Mouse (Mus musculus): ENCODE measurements around the gene Fbxl14. TPM values are rescaled to one million over a fixed set of nuclear protein-coding genes. Genes with fewer than 3 reads are reported as not detected.

Gene Fbxl14
- total RNA-seq, 2 experiments from 2014 or later = 15.4 to 16.5 TPM

DNA sequence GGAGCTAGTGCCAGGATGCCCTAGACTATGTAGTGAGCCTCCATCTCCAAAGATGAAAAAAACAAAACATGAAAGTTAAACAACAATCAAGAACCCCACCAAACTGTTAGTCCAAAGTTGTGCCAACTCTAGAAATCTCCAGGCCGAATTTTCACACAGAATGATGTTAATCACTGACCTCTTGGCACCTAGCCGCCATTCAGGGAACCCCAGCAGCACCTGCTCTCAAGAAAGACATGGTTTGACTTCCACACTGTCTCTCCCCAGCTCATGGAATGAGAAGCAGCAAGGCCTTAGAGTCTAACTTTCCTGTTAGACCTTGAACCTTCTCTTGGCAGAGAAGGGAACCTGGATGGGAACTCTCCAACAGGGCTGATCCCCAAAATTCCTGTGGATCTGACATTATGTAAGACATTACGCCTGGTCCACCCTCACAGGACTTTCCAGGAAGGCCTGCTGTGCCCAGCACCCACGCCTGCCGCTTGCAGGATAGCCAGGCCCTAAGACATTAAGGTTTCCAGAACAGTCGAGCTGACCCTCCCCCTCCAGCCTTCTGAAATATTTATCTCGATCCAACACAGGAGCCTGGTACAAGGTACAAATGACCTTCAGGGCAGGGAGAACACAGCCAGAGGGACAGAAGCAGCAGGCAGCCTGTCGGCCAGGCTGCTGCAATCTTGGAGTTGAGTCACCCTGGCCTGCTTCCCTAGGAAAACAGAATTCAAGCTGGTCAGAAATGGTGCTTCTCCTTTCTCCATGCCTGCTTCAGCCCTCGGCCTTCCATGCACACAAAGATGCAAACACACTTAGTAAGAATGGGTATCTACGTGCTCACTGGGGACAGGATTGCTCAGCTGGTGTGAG is 12.3 kb upstream of the Fbxl14 start:
- intact Hi-C loops (cut with DNase I) = no loop called here
- peak; percentile 40 to 43 for DNase-seq

DNA sequence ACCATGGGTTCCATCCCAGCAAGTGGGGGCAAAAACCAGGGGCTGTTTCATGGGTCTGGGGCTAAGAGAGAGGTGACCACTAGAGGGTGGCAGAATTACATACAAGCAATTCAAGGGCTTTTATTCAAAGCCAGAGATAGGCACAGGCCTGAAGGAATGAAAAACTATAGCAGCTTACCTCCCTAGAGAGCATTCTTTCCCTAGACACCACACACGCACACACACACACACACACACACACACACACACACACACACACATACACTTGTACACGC is 11.7 kb upstream of the Fbxl14 start:
- intact Hi-C loops (cut with DNase I) = no loop called here
- DNase-seq = no peak

- intact Hi-C loops (cut with DNase I) = no loop called here
- no peak for DNase-seq
Observed at GRCm38 (mm10) chr6:119470777-119471176, 8.7 kb upstream of the Fbxl14 start.

- peak; percentile 63 to 81 for DNase-seq
- intact Hi-C loops (cut with DNase I) = loop anchor here (2.0 kb wide), 1 partner anchor 27 kb away; no protein-coding TSS in a partner anchor
Observed at GRCm38 (mm10) chr6:119472135-119472534, 7.3 kb upstream of the Fbxl14 start.

DNA sequence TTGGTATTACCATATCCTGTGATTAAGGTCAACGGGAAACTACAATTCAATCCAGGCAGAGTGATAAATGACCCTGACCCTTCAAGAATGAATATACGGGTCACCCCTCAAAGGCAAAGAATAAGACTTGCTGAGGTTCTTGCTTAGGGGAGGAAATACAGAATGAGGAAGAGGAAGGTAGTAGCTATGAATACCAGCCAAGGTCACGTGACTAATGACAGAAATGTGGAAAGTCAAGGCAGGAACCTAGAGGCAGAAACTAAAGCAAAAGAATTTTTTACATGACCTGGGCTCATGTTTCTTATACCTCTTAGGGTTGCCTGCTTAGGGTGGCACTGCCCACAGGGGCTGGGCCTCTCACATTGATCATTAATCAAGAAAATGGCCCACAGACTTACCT is 6.8 kb upstream of the Fbxl14 start:
- intact Hi-C loops (cut with DNase I) = loop anchor here (2.0 kb wide), 1 partner anchor 28 kb away; no protein-coding TSS in a partner anchor
- no peak for DNase-seq

- no peak for DNase-seq
- intact Hi-C loops (cut with DNase I) = loop anchor here (2.0 kb wide), 1 partner anchor 29 kb away; no protein-coding TSS in a partner anchor
Observed at GRCm38 (mm10) chr6:119473446-119473845, 6.0 kb upstream of the Fbxl14 start.

DNA sequence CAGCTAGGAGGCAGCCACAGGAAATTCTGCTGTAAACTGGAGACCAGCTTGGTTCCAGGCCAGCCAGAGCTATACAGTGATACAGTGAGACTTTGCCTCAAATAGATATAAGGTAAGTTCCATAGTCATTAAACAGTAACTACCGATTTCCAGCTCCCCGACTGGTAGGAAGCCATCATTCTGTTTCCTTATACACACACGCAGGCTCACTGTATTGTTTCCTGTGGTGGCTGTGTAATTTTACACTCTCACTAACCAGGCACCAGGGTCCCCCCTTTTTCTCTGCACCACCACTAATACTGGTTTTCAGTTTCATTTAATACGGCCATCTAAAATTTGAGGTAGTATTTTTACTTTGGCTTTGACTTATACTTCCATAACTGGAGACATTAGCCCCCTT is 5.5 kb upstream of the Fbxl14 start:
- no peak for DNase-seq
- intact Hi-C loops (cut with DNase I) = loop anchor here (2.0 kb wide), 1 partner anchor 29 kb away; no protein-coding TSS in a partner anchor

- DNase-seq = no peak
- intact Hi-C loops (cut with DNase I) = no loop called here
Observed at GRCm38 (mm10) chr6:119475988-119476387, 3.5 kb upstream of the Fbxl14 start.

DNA sequence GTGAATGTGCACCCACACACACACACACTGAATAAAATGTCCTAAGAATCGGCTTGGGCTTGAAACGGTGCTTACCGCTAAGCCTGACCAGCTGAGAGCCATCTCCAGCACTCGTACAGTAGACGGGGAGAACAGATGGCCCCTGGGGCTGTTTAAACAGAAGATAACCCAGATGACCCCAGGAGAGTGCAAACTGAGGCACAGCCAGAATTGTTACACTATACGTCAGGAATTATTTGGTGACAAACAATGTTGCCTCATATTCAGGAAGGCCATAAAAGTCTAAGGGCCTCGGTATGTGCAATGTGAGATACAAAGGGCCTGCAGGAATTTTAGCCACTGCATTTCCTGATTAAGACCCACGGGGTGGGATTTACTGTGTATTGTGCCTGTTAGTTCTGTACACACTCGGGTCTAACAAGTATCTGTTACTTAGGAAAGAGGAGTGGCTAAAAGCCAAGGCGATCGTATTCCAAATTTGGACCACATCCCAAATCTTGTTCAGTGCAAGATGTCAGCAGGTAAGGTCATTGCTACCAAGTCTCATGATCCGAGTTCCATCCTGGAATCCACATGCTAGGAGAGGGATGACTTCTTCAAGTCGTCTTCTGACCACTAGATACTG is 1.7 kb upstream of the Fbxl14 start:
- no peak for DNase-seq
- intact Hi-C loops (cut with DNase I) = no loop called here

DNA sequence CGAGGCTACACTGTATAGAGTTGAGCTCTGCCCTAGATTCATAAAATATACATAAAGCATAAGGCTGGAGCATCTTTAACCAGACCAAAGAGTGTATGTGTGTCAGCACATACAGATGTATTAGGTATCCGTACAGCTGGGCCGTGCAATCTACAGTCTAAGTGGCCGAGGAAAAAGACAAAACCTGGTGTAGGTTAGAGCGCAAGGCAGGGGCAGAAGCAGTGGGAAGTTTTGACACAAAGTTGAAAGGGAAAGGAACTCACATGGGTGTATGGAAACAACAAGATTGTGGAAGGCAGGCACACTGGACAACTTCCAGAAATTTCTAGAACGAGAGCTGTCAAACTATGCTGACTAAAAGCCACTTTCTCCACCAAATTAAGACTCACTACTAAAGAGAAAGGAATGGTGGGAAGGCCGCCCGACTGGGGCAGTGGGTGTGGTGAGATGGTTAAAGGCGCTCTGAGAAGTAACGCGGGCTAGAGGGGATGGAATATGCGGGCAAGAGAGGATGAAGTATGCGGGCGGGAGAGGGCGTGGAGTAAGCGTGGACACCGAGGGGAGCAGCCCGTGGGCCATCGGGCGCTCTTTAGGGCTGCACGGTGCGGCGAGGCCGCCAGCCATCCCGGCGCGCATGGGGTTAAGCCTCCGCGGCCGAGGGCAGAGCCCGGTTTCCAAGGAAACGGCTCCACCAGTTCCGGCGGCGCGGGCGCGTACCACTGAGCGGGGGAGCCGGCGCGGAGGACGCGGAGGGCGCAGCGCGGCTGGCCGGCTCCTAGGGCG is 717 bp upstream of the Fbxl14 start:
- intact Hi-C loops (cut with DNase I) = no loop called here
- DNase-seq = peak; percentile 88 to 90

- peak; percentile 42 to 68 for DNase-seq
- intact Hi-C loops (cut with DNase I) = loop anchor here (5.0 to 10.0 kb wide), 2 partner anchors 555 to 717 kb away; partner anchors contain the start of gene Wnk1
Observed at GRCm38 (mm10) chr6:119479876-119480705, 623 bp downstream of the Fbxl14 start.

DNA sequence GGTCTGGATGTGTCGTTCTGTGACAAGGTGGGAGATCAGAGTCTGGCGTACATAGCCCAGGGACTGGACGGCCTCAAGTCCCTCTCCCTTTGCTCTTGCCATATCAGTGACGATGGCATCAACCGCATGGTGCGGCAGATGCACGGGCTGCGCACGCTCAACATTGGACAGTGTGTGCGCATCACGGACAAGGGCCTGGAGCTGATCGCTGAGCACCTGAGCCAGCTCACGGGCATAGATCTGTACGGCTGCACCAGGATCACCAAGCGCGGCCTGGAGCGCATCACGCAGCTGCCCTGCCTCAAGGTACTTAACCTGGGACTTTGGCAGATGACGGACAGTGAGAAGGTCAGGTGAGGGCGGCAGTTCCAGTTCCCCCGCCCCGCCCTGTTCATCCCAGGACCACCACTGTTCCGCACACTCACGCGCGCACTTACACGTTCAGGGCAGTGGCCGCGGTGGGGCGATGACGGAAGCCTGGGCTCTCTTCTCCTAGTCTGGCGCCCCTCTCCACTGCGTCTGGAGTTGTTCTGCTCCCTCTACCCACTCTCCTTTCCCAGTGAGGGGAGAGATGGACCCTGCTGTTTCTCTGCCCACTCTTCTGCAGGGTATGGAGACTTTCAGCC is 1.4 kb downstream of the Fbxl14 start:
- peak; percentile 25 to 34 for DNase-seq
- intact Hi-C loops (cut with DNase I) = loop anchor here (5.0 to 10.0 kb wide), 2 partner anchors 554 to 716 kb away; partner anchors contain the start of gene Wnk1

DNA sequence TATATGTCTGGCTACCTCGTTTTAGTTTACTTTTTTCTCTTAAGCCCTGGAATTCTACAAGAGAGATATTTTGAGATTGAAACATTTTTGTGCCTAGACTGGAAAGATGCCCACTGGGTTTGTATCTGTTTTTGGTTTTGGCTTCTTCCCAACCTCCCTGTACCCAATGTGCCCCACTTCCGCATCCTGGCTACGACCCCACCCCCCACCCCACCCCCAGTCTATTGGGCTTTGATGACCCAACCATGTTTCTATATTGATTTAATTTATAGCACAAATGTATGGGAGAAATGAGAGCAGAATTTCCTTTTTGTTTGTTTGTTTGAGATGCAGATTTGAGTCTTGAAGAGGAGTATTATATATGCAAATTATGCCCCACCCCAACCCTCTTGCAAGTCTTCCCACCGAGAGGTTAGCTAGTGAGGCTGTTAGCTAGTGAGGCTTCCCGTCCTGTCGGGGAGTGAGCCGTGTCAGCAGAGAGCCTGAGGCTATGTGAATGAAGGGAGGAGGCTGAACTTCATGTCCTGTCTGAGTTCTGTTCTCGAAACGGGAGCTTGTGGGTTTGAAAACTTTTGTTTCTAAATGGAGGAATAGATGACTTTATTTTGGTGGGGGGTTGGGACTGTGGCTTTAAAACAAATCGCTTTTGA is 2.4 kb downstream of the Fbxl14 start:
- intact Hi-C loops (cut with DNase I) = loop anchor here (5.0 to 10.0 kb wide), 2 partner anchors 553 to 715 kb away; partner anchors contain the start of gene Wnk1

DNA sequence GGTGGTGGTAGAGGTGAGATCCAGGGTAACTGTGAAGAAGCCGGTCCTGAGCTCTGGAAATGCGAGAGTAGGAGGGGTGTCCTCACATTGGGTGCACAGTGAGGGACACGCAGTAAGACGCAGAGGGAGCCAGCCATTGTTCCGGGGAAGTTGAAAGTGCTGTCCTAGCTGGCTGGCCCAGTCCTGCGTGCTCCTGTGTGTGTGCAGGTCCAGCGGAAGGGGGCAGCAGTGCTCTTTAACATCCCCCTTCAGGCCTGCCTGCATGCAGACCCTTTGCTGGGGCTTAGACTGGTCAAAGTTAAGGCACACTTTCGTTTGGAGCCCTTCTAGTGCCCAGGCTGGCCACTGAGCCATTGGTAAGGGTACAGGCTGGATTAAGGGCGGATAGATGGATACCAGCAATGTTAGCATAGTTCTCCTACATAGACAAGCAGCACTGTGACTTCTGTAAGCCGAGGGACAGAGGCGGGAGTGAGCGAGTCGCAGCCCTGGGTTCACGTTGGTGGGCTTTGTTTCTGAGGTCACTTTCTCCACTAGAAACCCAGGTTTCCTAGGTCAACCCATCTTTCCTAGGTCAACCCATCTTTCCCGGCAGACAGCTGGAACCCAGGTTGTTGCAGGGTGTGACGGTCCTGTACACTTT is 3.6 kb downstream of the Fbxl14 start:
- DNase-seq = peak; percentile 67
- intact Hi-C loops (cut with DNase I) = loop anchor here (5.0 to 10.0 kb wide), 2 partner anchors 552 to 714 kb away; partner anchors contain the start of gene Wnk1

More for the DNA sequence above, 2.4 kb downstream of the Fbxl14 start:
- DNase-seq = peak; percentile 18 to 25

GRCm38 (mm10) chr6:119485486-119485885 is 6.0 kb downstream of the Fbxl14 start:
- no peak for DNase-seq

GRCm38 (mm10) chr6:119486381-119487084 is 7.1 kb downstream of the Fbxl14 start:
- intact Hi-C loops (cut with DNase I) = loop anchor here (5.0 to 10.0 kb wide), 4 partner anchors 281 to 548 kb away; partner anchors contain the start of gene Wnk1
- no peak for DNase-seq

More at GRCm38 (mm10) chr6:119485486-119485885, 6.0 kb downstream of the Fbxl14 start:
- intact Hi-C loops (cut with DNase I) = loop anchor here (5.0 to 10.0 kb wide), 4 partner anchors 282 to 549 kb away; partner anchors contain the start of gene Wnk1

DNA sequence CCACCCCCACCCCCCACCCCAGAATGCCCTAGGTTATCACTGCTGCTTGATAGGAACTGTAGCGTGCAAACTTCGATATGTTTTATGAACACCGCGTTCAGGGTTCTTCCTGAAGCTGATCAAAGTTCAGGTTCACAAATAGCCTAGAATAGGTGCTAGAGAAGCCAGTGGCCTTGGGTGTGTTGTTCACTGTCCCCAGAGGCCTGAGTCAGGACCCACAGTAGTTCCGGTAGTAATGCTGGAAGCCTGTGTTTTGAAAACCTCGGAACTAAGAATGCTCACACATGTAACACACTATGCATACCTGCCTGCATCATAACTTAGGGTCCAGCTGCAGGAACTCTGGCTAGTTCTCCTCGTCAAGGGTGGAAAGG is 7.6 kb downstream of the Fbxl14 start:
- DNase-seq = no peak
- intact Hi-C loops (cut with DNase I) = loop anchor here (5.0 to 10.0 kb wide), 4 partner anchors 280 to 548 kb away; partner anchors contain the start of gene Wnk1

Measured in heart, postnatal 14 days (tissue).